Mouse (Mus musculus): ENCODE measurements at regions not wholly inside any gene's neighbourhood (a gene's known extent, or its start where the extent isn't known, plus 50 kb on each side); places are given as distances from the start of the nearest gene placed in this dataset.

GRCm38 (mm10) chr17:49258496-49258895, 169.7 kb upstream of the Mocs1 start:
- peak; percentile 19; the same call in 1 of the 2 replicates for TF ChIP-seq CTCF (IDR thresholded peaks at IDR 0.05; ENCODE audit: extremely low read depth, insufficient read depth, low read length)
- no peak for TF ChIP-seq POLR2A (IDR thresholded peaks at IDR 0.05; ENCODE audit: extremely low read depth, insufficient read depth, low read length)
